Mouse (Mus musculus) hindbrain, postnatal 0 days (tissue): ENCODE measurements around the gene Them4. TPM values are rescaled to one million over a fixed set of nuclear protein-coding genes. Genes with fewer than 3 reads are reported as not detected.

Experiments
- ATAC-seq: fragments of 200-750 bp; cut with Nextera tagmentation; 2 replicates; pipeline ENCODE4 v1.8.0; 2017; ENCODE audit warnings: mild to moderate bottlenecking, moderate TSS enrichment, moderate library complexity
- DNase-seq: peaks from one replicate; pipeline ENCODE4 v3.0.0-alpha.2; 2015; ENCODE audit warnings: low spot score
- H3K27ac ChIP-seq: fragments of 300-500 bp; sonication (generic); 2 replicates; pipeline ENCODE4 v1.5.1; 2014; ENCODE audit warnings: mild to moderate bottlenecking
- H3K27me3 ChIP-seq: fragments of 300-500 bp; sonication (generic); 2 replicates; pipeline ENCODE4 v1.6.1; 2014; ENCODE audit warnings: low read length, mixed read lengths; ENCODE audit not compliant: insufficient read depth
- H3K36me3 ChIP-seq: fragments of 300-500 bp; sonication (generic); 2 replicates; pipeline ENCODE4 v1.6.1; 2014; ENCODE audit warnings: low read length, mixed read lengths; ENCODE audit not compliant: insufficient read depth
- H3K4me1 ChIP-seq: fragments of 300-500 bp; sonication (generic); 2 replicates; pipeline ENCODE4 v1.6.1; 2014; ENCODE audit warnings: antibody characterized with exemption, low read length, mixed read lengths; ENCODE audit not compliant: insufficient read depth
- H3K4me2 ChIP-seq: fragments of 300-500 bp; sonication (generic); 2 replicates; pipeline ENCODE4 v1.6.1; 2014; ENCODE audit warnings: low read depth, mild to moderate bottlenecking, low read length, moderate library complexity, mixed read lengths
- H3K4me3 ChIP-seq: fragments of 300-500 bp; sonication (generic); 2 replicates; pipeline ENCODE4 v1.5.1; 2014; ENCODE audit warnings: low read length
- H3K9ac ChIP-seq: fragments of 300-500 bp; sonication (generic); replicated peaks from 2 replicates; pipeline ENCODE4 v1.6.1; 2014; ENCODE audit warnings: mild to moderate bottlenecking, low read length, moderate library complexity, mixed read lengths
- H3K9me3 ChIP-seq: fragments of 300-500 bp; sonication (generic); 2 replicates; pipeline ENCODE4 v1.6.1; 2016; ENCODE audit warnings: low read length, mixed read lengths
- CTCF ChIP-seq: IDR thresholded peaks from 2 replicates; pipeline ENCODE4 v1.5.1; 2016; ENCODE audit warnings: antibody characterized with exemption, control low read depth, low read depth
- WGBS: fragments of 180-500 bp; shearing (Covaris S2); extraction: QIAGEN DNeasy Blood & Tissue Kit; methylation state at CpG from one replicate; pipeline ENCODE4 v1.1.7; 2014; 5-methylcytosine and 5-hydroxymethylcytosine counted together
- polyA plus RNA-seq: library from polyadenylated mRNA; unstranded; fragments of >200 nt; fragmentation: Nextera tagmentation; extraction: Ambion mirVana; gene quantifications from 2 replicates; pipeline ENCODE4 v1.2.1, GENCODE M21; 2015
- total RNA-seq: library from RNA; depleted of rRNA; stranded (reverse); fragments of >200 nt; gene quantifications from 2 replicates; pipeline ENCODE4 v1.2.3, GENCODE M21; 2014

Them4 gene
- total and polyA plus RNA-seq, 2 experiments from 2014 or later = 14.6 to 66.7 TPM

DNA sequence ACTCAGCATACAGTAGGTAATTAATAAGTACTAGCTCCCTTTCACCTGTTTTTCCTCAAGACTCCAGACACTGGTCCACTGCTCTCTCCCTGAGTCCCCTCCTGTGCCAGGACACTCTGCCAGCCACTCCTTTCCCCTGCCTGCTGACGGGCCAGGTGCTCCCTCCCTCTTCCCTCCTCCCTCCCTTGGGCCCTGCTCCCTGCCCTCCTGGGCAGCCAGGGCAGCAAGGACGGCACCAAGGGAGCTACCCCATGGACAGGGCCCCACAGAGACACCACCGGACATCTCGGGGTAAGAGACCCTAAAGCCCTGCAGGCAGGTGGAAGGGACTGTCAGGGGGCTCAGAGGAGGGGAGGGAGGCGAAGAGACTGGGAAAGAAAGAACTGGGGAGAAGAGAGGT lies 62.8 kb downstream of the Them4 start, which contains the start of gene Rorc:
Rorc (plus strand) TSS at position 154 of the 400 bp plus-strand sequence.
- Histone ChIP-seq H3K4me3 (peak within 1 kb of the TSS; percentile 16), H3K36me3 (no peaks in the 10 kb centered on the region), H3K9me3 (no peaks in the 10 kb centered on the region), H3K27ac (peak within 1 kb of the TSS; percentile 26; the same call in 1 of the 2 replicates), H3K4me2 (peak within 1 kb of the TSS; percentile 43), H3K4me1 (peaks cover 12% of the 10 kb centered on the region; the same call in 1 of the 2 replicates), H3K9ac (0 out of 2 replicates have a peak within 1 kb of the TSS, but pooled peaks have one; percentile 21), H3K27me3 (no peaks in the 10 kb centered on the region)
- no peak for DNase-seq
- WGBS = 18% methylated on average over 5 of the region's 5 CpGs
- TF ChIP-seq CTCF = no peak
- ATAC-seq = no peak

DNA sequence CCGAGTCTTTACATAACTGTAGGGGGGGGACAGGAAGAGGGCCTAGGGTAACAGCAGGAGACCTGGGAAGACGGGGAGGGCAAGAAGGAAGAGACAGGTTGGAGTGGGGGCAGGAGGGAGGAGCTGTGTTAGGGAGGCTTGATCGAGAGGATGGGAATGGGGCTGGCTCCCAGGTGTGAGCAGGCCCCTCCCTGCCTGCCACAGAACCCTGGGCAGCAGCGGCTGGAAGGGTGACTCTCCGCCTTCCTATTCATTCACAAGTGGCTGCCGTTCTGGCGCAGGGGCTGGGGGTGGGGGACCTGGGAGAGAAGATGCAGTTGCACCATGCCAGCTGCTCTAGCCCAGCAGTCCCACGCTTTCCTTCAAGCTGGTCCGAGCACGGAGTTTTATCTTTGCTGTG lies 63.2 kb downstream of the Them4 start:
- Histone ChIP-seq H3K27me3 (no peaks in the 10 kb centered on the region), H3K4me3 (peak overlapping the region; percentile 13), H3K9me3 (no peaks in the 10 kb centered on the region), H3K27ac (0 out of 2 replicates have a peak overlapping the region, but pooled peaks have one; percentile 26), H3K9ac (no peak overlapping the region), H3K36me3 (no peaks in the 10 kb centered on the region), H3K4me2 (peak overlapping the region; percentile 42), H3K4me1 (peaks cover 12% of the 10 kb centered on the region; the same call in 1 of the 2 replicates)
- WGBS = under 1% methylated on average over 10 of the region's 10 CpGs
- no peak for TF ChIP-seq CTCF
- ATAC-seq (peak; percentile 18; the same call in 1 of the 2 replicates), DNase-seq (no peak)

- peak; percentile 65 for DNase-seq
- no peak for TF ChIP-seq CTCF
- H3K4me2 ChIP-seq = peak overlapping the region; percentile 42
- H3K27ac ChIP-seq = peak overlapping the region; percentile 38; the same call in 1 of the 2 replicates
- H3K9ac ChIP-seq = no peak overlapping the region
- no peaks in the 10 kb centered on the region for H3K27me3 ChIP-seq
- H3K9me3 ChIP-seq = no peaks in the 10 kb centered on the region
- peak; percentile 63 for ATAC-seq
- peaks cover 12% of the 10 kb centered on the region; the same call in 1 of the 2 replicates for H3K4me1 ChIP-seq
- WGBS = 0% methylated on average over 5 of the region's 5 CpGs
- no peaks in the 10 kb centered on the region for H3K36me3 ChIP-seq
- peak overlapping the region; percentile 13 for H3K4me3 ChIP-seq
Observed at GRCm38 (mm10) chr3:94373597-94374011, 63.7 kb downstream of the Them4 start.

GRCm38 (mm10) chr3:94374636-94375035 lies 64.7 kb downstream of the Them4 start:
- DNase-seq (no peak), ATAC-seq (no peak)
- TF ChIP-seq CTCF = no peak
- no peak overlapping the region for H3K4me2 ChIP-seq
- no peak overlapping the region for H3K9ac ChIP-seq
- H3K27me3 ChIP-seq = no peaks in the 10 kb centered on the region
- H3K27ac ChIP-seq = no peak overlapping the region
- no peaks in the 10 kb centered on the region for H3K9me3 ChIP-seq
- peaks cover 12% of the 10 kb centered on the region; the same call in 1 of the 2 replicates for H3K4me1 ChIP-seq
- H3K4me3 ChIP-seq = no peak overlapping the region
- no peaks in the 10 kb centered on the region for H3K36me3 ChIP-seq

GRCm38 (mm10) chr3:94375146-94375545 lies 65.3 kb downstream of the Them4 start:
- DNase-seq = no peak

DNA sequence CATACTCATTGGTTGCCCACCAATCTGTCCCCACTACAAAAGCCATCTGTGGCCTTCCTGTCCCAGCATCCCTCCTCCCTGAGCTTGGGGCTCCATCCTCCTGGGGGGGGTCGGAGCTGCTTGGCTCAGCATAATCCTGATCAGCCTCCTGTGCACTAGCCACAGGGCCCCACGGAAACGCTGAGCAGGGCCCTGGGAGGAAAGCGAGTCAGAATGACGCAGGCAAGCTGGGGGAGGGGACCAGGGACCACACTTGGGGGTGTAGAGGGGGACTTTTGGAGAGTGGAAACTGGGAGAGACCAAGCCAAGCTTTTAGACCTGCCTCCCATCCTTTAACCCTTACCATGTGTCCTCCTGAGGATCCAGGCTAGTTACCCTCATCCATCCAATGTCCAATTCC lies 66.0 kb downstream of the Them4 start:
- TF ChIP-seq CTCF = no peak
- Histone ChIP-seq H3K4me2 (no peak overlapping the region), H3K9me3 (no peaks in the 10 kb centered on the region), H3K27me3 (no peaks in the 10 kb centered on the region), H3K4me3 (no peak overlapping the region), H3K36me3 (no peaks in the 10 kb centered on the region), H3K9ac (no peak overlapping the region), H3K27ac (no peak overlapping the region), H3K4me1 (peaks cover 12% of the 10 kb centered on the region; the same call in 1 of the 2 replicates)
- no peak for ATAC-seq
- no peak for DNase-seq
- 48% methylated on average over 5 of the region's 5 CpGs for WGBS

More at GRCm38 (mm10) chr3:94375146-94375545, 65.3 kb downstream of the Them4 start:
- Histone ChIP-seq H3K27ac (no peak overlapping the region), H3K36me3 (no peaks in the 10 kb centered on the region), H3K4me2 (no peak overlapping the region), H3K9me3 (no peaks in the 10 kb centered on the region), H3K4me3 (no peak overlapping the region), H3K4me1 (peaks cover 12% of the 10 kb centered on the region; the same call in 1 of the 2 replicates), H3K27me3 (no peaks in the 10 kb centered on the region), H3K9ac (no peak overlapping the region)
- 70% methylated on average over 2 of the region's 2 CpGs for WGBS
- ATAC-seq = no peak
- TF ChIP-seq CTCF = no peak
